Mouse (Mus musculus) lung, postnatal 4 days (tissue): Measurements from ENCODE around the gene Pigt.

Source experiments
- DNase-seq, 2 experiments: peaks; one replicate each; pipeline ENCODE4 v3.0.0; 2021

Pigt gene

GRCm38 (mm10) chr2:164496847-164497690 lies at the start of gene Pigt:
Gene Pigt, plus strand, starts transcription at chr2:164497520.
- DNase-seq: peak; percentile 89 to 91

- no peak for DNase-seq
Measured at GRCm38 (mm10) chr2:164448140-164448539, 49.2 kb upstream of the Pigt start.

GRCm38 (mm10) chr2:164448921-164449320 lies 48.4 kb upstream of the Pigt start:
- no peak for DNase-seq

GRCm38 (mm10) chr2:164449341-164450042 lies 47.8 kb upstream of the Pigt start:
- DNase-seq: no peak

- DNase-seq: peak; percentile 62 to 79
Measured at GRCm38 (mm10) chr2:164452000-164452676, 45.2 kb upstream of the Pigt start.

GRCm38 (mm10) chr2:164453047-164453757 lies 44.1 kb upstream of the Pigt start:
- no peak for DNase-seq

GRCm38 (mm10) chr2:164453887-164454500 lies 43.3 kb upstream of the Pigt start:
- DNase-seq: no peak

- peak; percentile 77 to 84 for DNase-seq
Measured at GRCm38 (mm10) chr2:164454846-164455245, 42.5 kb upstream of the Pigt start.

GRCm38 (mm10) chr2:164455421-164456190 lies 41.7 kb upstream of the Pigt start:
- DNase-seq: peak in 1 of 2 experiments; percentile 59

GRCm38 (mm10) chr2:164456413-164456812 lies 40.9 kb upstream of the Pigt start:
- no peak for DNase-seq

GRCm38 (mm10) chr2:164456864-164457300 lies 40.4 kb upstream of the Pigt start, which contains the start of gene Sys1:
Gene Sys1, plus strand, starts transcription at chr2:164456964.
- DNase-seq: no peak

GRCm38 (mm10) chr2:164457942-164458341 lies 39.4 kb upstream of the Pigt start:
- peak; percentile 59 to 64 for DNase-seq

GRCm38 (mm10) chr2:164458535-164458934 lies 38.8 kb upstream of the Pigt start:
- DNase-seq: no peak

GRCm38 (mm10) chr2:164460745-164461551 lies 36.4 kb upstream of the Pigt start, which contains the start of gene Gm20458:
Gene Gm20458, plus strand, starts transcription at chr2:164460967.
- DNase-seq: peak; percentile 96 to 98

- no peak for DNase-seq
Measured at GRCm38 (mm10) chr2:164465161-164465560, 32.2 kb upstream of the Pigt start.

GRCm38 (mm10) chr2:164466787-164467186 lies 30.5 kb upstream of the Pigt start:
- DNase-seq: no peak

- DNase-seq: peak; percentile 38 to 77
Measured at GRCm38 (mm10) chr2:164470254-164470653, 27.1 kb upstream of the Pigt start.

- DNase-seq: no peak
Measured at GRCm38 (mm10) chr2:164473624-164474023, 23.7 kb upstream of the Pigt start, which contains the start of gene Trp53tg5. Gene Trp53tg5, minus strand, starts transcription at chr2:164473724.

GRCm38 (mm10) chr2:164485681-164486257 lies 11.6 kb upstream of the Pigt start, which contains the start of gene Dbndd2:
Gene Dbndd2, plus strand, starts transcription at chr2:164486106.
- peak; percentile 60 to 76 for DNase-seq
